Mouse (Mus musculus): ENCODE results near the gene Camk1d. TPM values are rescaled to one million over a fixed set of nuclear protein-coding genes. Genes with fewer than 3 reads are reported as not detected.

Gene Camk1d
- total RNA-seq, 1 experiment = 12.5 TPM

DNA sequence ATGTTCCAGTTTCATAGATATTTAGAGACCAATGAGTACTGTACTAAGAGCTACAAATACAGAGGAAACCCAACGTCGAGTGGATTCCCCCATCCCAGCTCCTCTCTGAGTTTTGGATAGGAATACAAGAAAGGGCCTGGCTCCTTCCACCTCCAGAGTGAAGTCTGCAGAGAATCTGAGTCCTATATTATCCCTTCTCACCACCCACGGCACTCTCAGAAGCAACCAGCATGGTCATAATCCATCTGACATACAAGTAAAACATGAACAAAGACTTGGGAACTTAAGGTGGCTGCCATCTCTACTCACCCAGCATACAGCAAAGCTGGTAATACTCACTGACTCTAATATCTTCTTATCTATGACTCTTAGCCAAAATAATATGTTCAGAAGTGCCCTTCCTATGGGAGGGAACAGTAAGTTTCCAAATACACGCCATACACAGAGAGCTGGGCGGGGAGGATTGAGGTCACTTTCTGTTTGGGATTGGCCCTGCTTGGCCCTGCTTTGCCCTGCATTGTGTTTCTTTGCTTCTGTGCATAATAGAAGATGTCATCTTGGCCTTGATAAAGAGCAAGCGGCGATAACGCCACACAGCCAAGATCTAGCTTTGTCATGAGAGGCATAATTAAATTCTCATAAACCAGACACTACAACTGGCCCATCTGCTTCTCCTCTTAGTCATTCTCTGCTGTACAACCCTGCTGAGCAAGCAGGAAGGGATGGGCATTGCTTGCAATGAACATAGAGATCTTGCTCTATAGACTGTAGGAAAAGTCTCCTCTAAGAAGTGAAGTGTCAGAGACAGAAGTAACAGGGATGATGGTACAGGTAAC lies 118.7 kb downstream of the Camk1d start:
- in situ Hi-C loops (cut with MboI; ENCODE audit: low sequenced_read_pairs in 2 of 2, unreplicated experiment in 2 of 2) = no loop called here
- H3K9ac ChIP-seq (ENCODE audit: insufficient read depth, low read depth, low read length, poor library complexity, severe bottlenecking) = no peak overlapping the region
- no peaks in the 10 kb centered on the region for H3K9me3 ChIP-seq (ENCODE audit: control insufficient read depth, insufficient read depth, low read depth, low read length)
- no peak overlapping the region for H3K4me3 ChIP-seq (ENCODE audit: insufficient read depth in 1 of 2, low read depth in 1 of 2, low read length in 2 of 2, poor library complexity in 1 of 2, severe bottlenecking in 1 of 2)
- DNase-seq (ENCODE audit: low read depth, low spot score) = no peak
- peaks cover 4 to 7% of the 10 kb centered on the region in 2 experiments; a peak in 2 of 4 replicates for H3K4me1 ChIP-seq (ENCODE audit: control insufficient read depth in 2 of 2, insufficient read depth in 2 of 2, low read length in 2 of 2, poor library complexity in 1 of 2)
- H3K27ac ChIP-seq (ENCODE audit: insufficient read depth, low read depth, low read length, poor library complexity, severe bottlenecking) = no peak overlapping the region
- no peak for TF ChIP-seq HCFC1 (IDR thresholded peaks at IDR 0.05; ENCODE audit: borderline replicate concordance, insufficient read depth, low read length)
- no peak for TF ChIP-seq ZC3H11A (IDR thresholded peaks at IDR 0.05; ENCODE audit: borderline replicate concordance, low read depth, low read length)
- TF ChIP-seq MAFK (IDR thresholded peaks at IDR 0.05; ENCODE audit: insufficient read depth, low read depth, low read length) = no peak
- TF ChIP-seq CHD2 (IDR thresholded peaks at IDR 0.05; ENCODE audit: low read depth, low read length) = no peak
- TF ChIP-seq ZNF384 (IDR thresholded peaks at IDR 0.05; ENCODE audit: low read depth, low read length) = no peak
- no peaks in the 10 kb centered on the region; the same call in 1 of the 2 replicates for H3K36me3 ChIP-seq (ENCODE audit: control insufficient read depth, insufficient read depth, low read length, poor library complexity, severe bottlenecking)

DNA sequence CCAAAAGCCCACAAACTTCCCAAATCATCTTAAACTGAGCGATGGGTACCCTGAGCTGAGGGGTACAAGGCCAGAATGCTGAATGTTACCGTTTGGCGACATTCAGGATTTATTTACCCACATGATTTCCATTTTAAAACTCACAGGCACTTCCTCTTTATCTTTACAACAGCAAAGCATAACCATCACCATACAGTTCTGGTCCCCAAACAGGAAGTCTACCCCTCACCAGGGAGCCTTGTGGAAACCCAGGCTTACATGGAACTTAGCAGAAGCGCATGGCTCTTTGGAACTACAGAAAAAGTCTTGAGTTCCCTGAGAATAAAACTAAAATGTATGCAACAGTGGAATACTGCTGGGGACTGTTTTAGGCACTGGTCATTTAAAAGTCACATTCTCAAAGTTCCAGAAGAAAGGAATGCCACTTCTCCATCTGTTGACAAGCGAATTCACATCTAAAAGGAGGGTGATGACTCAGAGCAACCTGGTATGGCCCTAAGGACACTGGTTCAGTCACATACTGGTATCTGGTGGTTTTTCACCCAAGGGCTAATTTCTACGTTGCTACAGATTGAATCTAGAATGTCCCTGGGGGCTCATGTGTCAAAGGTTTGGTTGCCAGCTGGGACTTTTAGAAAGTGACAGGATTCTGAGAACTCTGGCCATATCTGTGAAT lies 121.7 kb downstream of the Camk1d start:
- Histone ChIP-seq H3K9me3 (ENCODE audit: control insufficient read depth, insufficient read depth, low read depth, low read length) (no peaks in the 10 kb centered on the region), H3K4me3 (ENCODE audit: insufficient read depth in 1 of 2, low read depth in 1 of 2, low read length in 2 of 2, poor library complexity in 1 of 2, severe bottlenecking in 1 of 2) (no peak overlapping the region), H3K4me1 (ENCODE audit: control insufficient read depth in 2 of 2, insufficient read depth in 2 of 2, low read length in 2 of 2, poor library complexity in 1 of 2) (peaks cover 0 to 4% of the 10 kb centered on the region in 2 experiments; a peak in 1 of 4 replicates), H3K36me3 (ENCODE audit: control insufficient read depth, insufficient read depth, low read length, poor library complexity, severe bottlenecking) (no peaks in the 10 kb centered on the region; the same call in 1 of the 2 replicates), H3K9ac (ENCODE audit: insufficient read depth, low read depth, low read length, poor library complexity, severe bottlenecking) (no peak overlapping the region), H3K27ac (ENCODE audit: insufficient read depth, low read depth, low read length, poor library complexity, severe bottlenecking) (no peak overlapping the region)
- TF ChIP-seq HCFC1 (IDR thresholded peaks at IDR 0.05; ENCODE audit: borderline replicate concordance, insufficient read depth, low read length) = no peak
- no peak for TF ChIP-seq ZC3H11A (IDR thresholded peaks at IDR 0.05; ENCODE audit: borderline replicate concordance, low read depth, low read length)
- no peak for TF ChIP-seq ZNF384 (IDR thresholded peaks at IDR 0.05; ENCODE audit: low read depth, low read length)
- TF ChIP-seq CHD2 (IDR thresholded peaks at IDR 0.05; ENCODE audit: low read depth, low read length) = no peak
- TF ChIP-seq MAFK (IDR thresholded peaks at IDR 0.05; ENCODE audit: insufficient read depth, low read depth, low read length) = no peak
- in situ Hi-C loops (cut with MboI; ENCODE audit: low sequenced_read_pairs in 2 of 2, unreplicated experiment in 2 of 2) = no loop called here
- no peak for DNase-seq (ENCODE audit: low read depth, low spot score)

DNA sequence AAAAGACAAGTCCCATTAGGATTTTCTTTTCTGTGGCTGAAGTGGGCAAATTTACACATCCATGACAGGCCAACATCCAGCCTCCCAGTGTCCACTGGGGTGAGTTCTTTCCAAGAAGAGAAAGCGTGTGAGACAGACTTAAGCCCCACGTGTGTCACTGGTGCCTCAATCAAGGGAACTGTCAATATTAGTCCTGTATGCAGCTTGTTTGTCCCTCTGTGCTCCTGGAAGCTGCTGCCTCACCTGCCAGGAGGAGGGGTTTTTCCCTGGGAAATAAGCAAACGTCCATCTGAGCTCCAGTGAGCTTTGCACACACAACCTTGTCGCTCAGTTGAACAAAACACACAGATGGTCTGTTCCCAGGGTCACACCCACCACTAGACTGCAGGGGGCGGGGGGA lies 124.2 kb downstream of the Camk1d start:
- in situ Hi-C loops (cut with MboI; ENCODE audit: low sequenced_read_pairs in 2 of 2, unreplicated experiment in 2 of 2) = no loop called here
- Histone ChIP-seq H3K9me3 (ENCODE audit: control insufficient read depth, insufficient read depth, low read depth, low read length) (no peaks in the 10 kb centered on the region), H3K27ac (ENCODE audit: insufficient read depth, low read depth, low read length, poor library complexity, severe bottlenecking) (no peak overlapping the region), H3K4me1 (ENCODE audit: control insufficient read depth in 2 of 2, insufficient read depth in 2 of 2, low read length in 2 of 2, poor library complexity in 1 of 2) (0 out of 4 replicates have a peak, but pooled peaks cover 0 to 1% of the 10 kb centered on the region in 2 experiments), H3K9ac (ENCODE audit: insufficient read depth, low read depth, low read length, poor library complexity, severe bottlenecking) (no peak overlapping the region), H3K36me3 (ENCODE audit: control insufficient read depth, insufficient read depth, low read length, poor library complexity, severe bottlenecking) (no peaks in the 10 kb centered on the region), H3K4me3 (ENCODE audit: insufficient read depth in 1 of 2, low read depth in 1 of 2, low read length in 2 of 2, poor library complexity in 1 of 2, severe bottlenecking in 1 of 2) (no peak overlapping the region)
- no peak for TF ChIP-seq ZC3H11A (IDR thresholded peaks at IDR 0.05; ENCODE audit: borderline replicate concordance, low read depth, low read length)
- no peak for TF ChIP-seq CHD2 (IDR thresholded peaks at IDR 0.05; ENCODE audit: low read depth, low read length)
- no peak for TF ChIP-seq HCFC1 (IDR thresholded peaks at IDR 0.05; ENCODE audit: borderline replicate concordance, insufficient read depth, low read length)
- no peak for TF ChIP-seq ZNF384 (IDR thresholded peaks at IDR 0.05; ENCODE audit: low read depth, low read length)
- TF ChIP-seq MAFK (IDR thresholded peaks at IDR 0.05; ENCODE audit: insufficient read depth, low read depth, low read length) = no peak
- DNase-seq (ENCODE audit: low read depth, low spot score) = no peak

DNA sequence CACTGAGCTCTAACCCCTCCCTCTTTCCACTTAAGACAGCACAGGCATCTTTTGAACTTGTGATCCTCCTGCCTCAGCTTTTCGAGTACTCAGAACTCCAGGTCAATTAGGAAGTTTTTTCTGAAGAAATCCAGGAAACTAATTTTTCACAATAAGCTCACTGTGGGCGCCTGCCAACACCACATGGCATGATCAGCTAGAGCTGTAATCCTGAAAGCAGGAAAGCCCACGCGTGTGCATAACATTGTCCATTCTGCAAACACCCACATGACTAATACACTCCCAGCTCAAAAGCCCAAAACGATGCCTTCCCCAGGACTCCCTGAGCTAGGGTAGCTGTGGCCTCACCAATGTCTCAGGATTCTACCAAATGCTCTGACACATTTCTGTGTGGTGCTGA lies 125.2 kb downstream of the Camk1d start:
- Histone ChIP-seq H3K27ac (ENCODE audit: insufficient read depth, low read depth, low read length, poor library complexity, severe bottlenecking) (no peak overlapping the region), H3K4me1 (ENCODE audit: control insufficient read depth in 2 of 2, insufficient read depth in 2 of 2, low read length in 2 of 2, poor library complexity in 1 of 2) (0 out of 4 replicates have a peak, but pooled peaks cover 0 to 1% of the 10 kb centered on the region in 2 experiments), H3K36me3 (ENCODE audit: control insufficient read depth, insufficient read depth, low read length, poor library complexity, severe bottlenecking) (no peaks in the 10 kb centered on the region), H3K4me3 (ENCODE audit: insufficient read depth in 1 of 2, low read depth in 1 of 2, low read length in 2 of 2, poor library complexity in 1 of 2, severe bottlenecking in 1 of 2) (no peak overlapping the region), H3K9me3 (ENCODE audit: control insufficient read depth, insufficient read depth, low read depth, low read length) (no peaks in the 10 kb centered on the region), H3K9ac (ENCODE audit: insufficient read depth, low read depth, low read length, poor library complexity, severe bottlenecking) (no peak overlapping the region)
- TF ChIP-seq MAFK (IDR thresholded peaks at IDR 0.05; ENCODE audit: insufficient read depth, low read depth, low read length) (no peak), CHD2 (IDR thresholded peaks at IDR 0.05; ENCODE audit: low read depth, low read length) (no peak), ZC3H11A (IDR thresholded peaks at IDR 0.05; ENCODE audit: borderline replicate concordance, low read depth, low read length) (no peak), HCFC1 (IDR thresholded peaks at IDR 0.05; ENCODE audit: borderline replicate concordance, insufficient read depth, low read length) (no peak), ZNF384 (IDR thresholded peaks at IDR 0.05; ENCODE audit: low read depth, low read length) (no peak)
- DNase-seq (ENCODE audit: low read depth, low spot score) = no peak
- in situ Hi-C loops (cut with MboI; ENCODE audit: low sequenced_read_pairs in 2 of 2, unreplicated experiment in 2 of 2) = no loop called here
